Mouse (Mus musculus) thymus, adult 2 months (tissue): ENCODE data around the gene Ccdc6.

ENCODE experiments used
- CTCF ChIP-seq: fragments of 200-500 bp; IDR thresholded peaks from 2 replicates; pipeline ENCODE4 v1.5.1; 2012; ENCODE audit warnings: mild to moderate bottlenecking, control low read depth, low read length, moderate library complexity, borderline replicate concordance; ENCODE audit not compliant: control insufficient read depth, poor library complexity, insufficient read depth; ENCODE audit errors: extremely low read depth
- POLR2A ChIP-seq: fragments of 200-500 bp; IDR thresholded peaks from 2 replicates; pipeline ENCODE4 v1.6.1; 2012; ENCODE audit warnings: mild to moderate bottlenecking, low read length, control low read depth, moderate library complexity; ENCODE audit not compliant: control insufficient read depth, poor library complexity, insufficient read depth; ENCODE audit errors: extremely low read depth

GRCm38 (mm10) chr10:70060689-70061081, 36.2 kb upstream of the Ccdc6 start:
- no peak for TF ChIP-seq CTCF
- TF ChIP-seq POLR2A, result no peak
